Mouse (Mus musculus) C2C12 (cell line): ENCODE results near the gene Srprb.

ENCODE experiments used
- CEBPB ChIP-seq: IDR thresholded peaks from one replicate; pipeline ENCODE4 v1.6.1; 2011; ENCODE audit warnings: low read depth, mild to moderate bottlenecking, control low read depth, moderate library complexity
- CTCF ChIP-seq: IDR thresholded peaks from one replicate; pipeline ENCODE4 v1.5.1; 2011; ENCODE audit not compliant: control insufficient read depth, insufficient read depth, insufficient read length
- FOSL1 ChIP-seq: IDR thresholded peaks from one replicate; pipeline ENCODE4 v1.8.0; 2011; ENCODE audit warnings: mild to moderate bottlenecking, low read length; ENCODE audit not compliant: poor library complexity, insufficient read depth, severe bottlenecking
- MAX ChIP-seq: IDR thresholded peaks from one replicate; pipeline ENCODE4 v1.6.1; 2011; ENCODE audit warnings: mild to moderate bottlenecking, control low read depth
- MYOD1 ChIP-seq: IDR thresholded peaks from one replicate; pipeline ENCODE4 v1.6.1; 2011; ENCODE audit warnings: low read depth; ENCODE audit not compliant: control insufficient read depth, insufficient read length
- MYOG ChIP-seq: IDR thresholded peaks from one replicate; pipeline ENCODE4 v1.6.1; 2011; ENCODE audit not compliant: control insufficient read depth, insufficient read length; ENCODE audit errors: extremely low read depth
- USF1 ChIP-seq: IDR thresholded peaks from one replicate; pipeline ENCODE4 v1.6.1; 2011; ENCODE audit warnings: low read depth, mild to moderate bottlenecking, control low read depth, moderate library complexity

GRCm38 (mm10) chr9:103226806-103227205 is 24.9 kb upstream of the Srprb start:
- TF ChIP-seq CTCF, result no peak
- no peak for TF ChIP-seq CEBPB
- no peak for TF ChIP-seq USF1
- no peak for TF ChIP-seq MAX
- no peak for TF ChIP-seq MYOD1
- no peak for TF ChIP-seq MYOG
- no peak for TF ChIP-seq FOSL1
